Mouse (Mus musculus) olfactory bulb, adult 2 months (tissue): ENCODE results near the gene Tpk1.

Source experiments
- CTCF ChIP-seq: fragments of 200-500 bp; IDR thresholded peaks from 2 replicates; pipeline ENCODE4 v1.5.1; 2012; ENCODE audit warnings: low read depth, mild to moderate bottlenecking, low read length, moderate library complexity; ENCODE audit not compliant: insufficient read depth
- POLR2A ChIP-seq: fragments of 200-500 bp; IDR thresholded peaks from 2 replicates; pipeline ENCODE4 v1.6.1; 2012; ENCODE audit warnings: mild to moderate bottlenecking, low read depth, low read length, moderate library complexity; ENCODE audit not compliant: insufficient read depth

GRCm38 (mm10) chr6:43382284-43382683 lies 283.8 kb downstream of the Tpk1 start:
- TF ChIP-seq CTCF (no peak), POLR2A (no peak)
